Mouse (Mus musculus) layer of hippocampus, postnatal 25 days (tissue): ENCODE measurements at regions not wholly inside any gene's neighbourhood (a gene's known extent, or its start where the extent isn't known, plus 50 kb on each side); places are given as distances from the start of the nearest gene placed in this dataset.
A peak's percentile ranks its signal among the peaks of the same experiment; 100 is the strongest.

Experiments
- DNase-seq, 2 experiments: peaks; one replicate each; pipeline ENCODE4 v3.0.0; 2022; ENCODE audit warnings: mixed read lengths in 2 of 2, low spot score in 1 of 2; ENCODE audit errors: extremely low spot score in 1 of 2

DNA sequence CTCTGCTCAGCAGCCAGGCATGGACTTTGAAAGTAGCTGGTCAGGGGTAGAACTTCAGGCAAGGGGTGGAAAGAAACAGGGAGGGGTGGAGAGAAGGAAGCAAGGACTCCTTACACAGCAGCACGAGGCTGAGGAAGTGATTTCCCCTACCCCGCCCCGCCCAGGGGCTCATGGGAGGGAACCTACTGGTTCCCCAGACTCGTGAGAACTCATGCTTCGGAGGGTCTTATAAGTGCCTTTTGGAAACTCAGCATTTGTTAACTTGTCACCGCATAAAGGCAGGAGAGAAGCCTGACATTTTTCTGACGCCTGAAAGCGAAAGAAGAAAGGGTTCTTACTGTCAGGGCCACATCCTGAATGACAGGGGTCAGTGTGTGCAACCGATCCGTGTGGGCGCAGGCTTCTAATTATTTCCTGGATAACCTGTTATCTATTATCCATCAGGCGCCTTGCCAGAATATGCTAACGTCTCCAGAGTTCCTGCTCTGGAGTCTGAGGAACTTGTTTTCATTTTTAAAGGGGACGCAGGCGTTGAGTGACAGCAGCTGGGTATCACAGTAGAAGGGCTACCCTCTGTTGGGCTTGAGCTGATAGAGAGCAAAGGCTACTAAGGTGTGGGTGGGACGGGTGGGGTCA is 98.2 kb upstream of the Max start:
- DNase-seq, result no peak

DNA sequence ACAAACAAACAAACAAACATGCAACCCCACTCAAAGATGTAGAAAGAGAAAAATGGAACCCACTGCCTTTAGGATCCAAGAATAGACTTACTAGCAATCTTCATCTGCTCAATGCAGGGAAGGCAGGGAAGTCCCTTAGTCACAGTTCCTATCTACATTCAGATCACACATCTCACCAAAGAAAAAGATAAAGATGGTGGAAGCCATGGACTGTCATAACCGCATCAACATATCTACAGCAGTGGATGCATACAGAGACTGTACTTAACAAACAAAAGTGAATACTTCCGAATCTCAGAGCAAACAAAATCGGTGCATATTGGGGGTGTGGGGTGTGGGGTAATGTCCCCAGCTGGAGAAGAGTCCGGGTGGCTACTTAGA is 97.7 kb upstream of the Max start:
- no peak for DNase-seq

- DNase-seq, result no peak
Observed at GRCm38 (mm10) chr12:77058596-77059190, 96.7 kb upstream of the Max start.

DNA sequence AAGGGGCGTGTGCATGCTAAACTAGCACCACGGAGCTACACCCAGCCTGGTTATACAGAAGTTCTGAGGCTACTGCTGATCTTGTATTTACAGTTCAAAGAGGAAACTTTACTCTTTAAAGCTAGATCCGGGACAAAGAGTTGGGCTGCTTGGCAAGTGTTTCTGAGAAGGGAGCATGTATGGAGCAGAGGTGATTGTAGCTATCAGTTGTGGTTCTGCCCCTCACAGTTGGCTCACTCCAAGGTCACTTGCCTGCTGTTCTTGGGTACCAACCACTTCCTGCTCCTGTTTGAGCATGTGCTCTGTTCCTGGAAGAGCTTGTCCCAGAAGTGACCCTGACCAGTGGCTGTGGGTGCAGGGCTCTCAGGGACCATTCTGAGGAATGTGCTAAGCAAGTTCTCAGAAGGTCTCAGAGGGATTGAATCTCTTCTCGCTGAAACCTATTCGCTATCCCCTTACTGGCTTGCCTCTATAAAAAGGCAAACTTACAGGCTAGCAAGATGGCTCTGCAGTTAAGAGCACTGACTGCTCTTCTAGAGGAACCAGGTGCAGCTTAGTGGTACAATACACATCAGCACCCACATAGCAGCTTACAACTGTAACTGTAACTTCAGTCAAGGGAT is 94.9 kb upstream of the Max start:
- no peak for DNase-seq

DNA sequence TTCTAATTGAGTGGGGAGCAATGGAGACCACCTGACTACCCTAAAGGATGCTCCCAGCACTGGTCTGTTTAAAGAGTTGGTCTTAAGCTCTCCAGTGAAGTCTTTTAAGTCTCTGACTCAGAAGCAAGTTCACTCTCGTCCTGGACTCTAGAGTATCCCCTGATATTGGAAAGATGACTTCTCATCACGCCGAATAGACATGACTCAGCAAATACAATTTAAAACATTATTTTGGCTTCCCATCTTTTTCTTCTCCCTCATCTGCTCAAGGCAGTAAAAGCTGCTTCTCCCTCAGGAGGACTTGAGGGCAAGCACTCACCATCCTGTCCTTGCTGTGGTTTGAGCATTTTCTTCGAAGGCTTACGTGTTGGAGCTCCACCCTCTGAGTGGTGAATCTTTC is 92.7 kb upstream of the Max start:
- no peak for DNase-seq

- no peak for DNase-seq
Observed at GRCm38 (mm10) chr12:77054211-77054610, 92.2 kb upstream of the Max start.

DNA sequence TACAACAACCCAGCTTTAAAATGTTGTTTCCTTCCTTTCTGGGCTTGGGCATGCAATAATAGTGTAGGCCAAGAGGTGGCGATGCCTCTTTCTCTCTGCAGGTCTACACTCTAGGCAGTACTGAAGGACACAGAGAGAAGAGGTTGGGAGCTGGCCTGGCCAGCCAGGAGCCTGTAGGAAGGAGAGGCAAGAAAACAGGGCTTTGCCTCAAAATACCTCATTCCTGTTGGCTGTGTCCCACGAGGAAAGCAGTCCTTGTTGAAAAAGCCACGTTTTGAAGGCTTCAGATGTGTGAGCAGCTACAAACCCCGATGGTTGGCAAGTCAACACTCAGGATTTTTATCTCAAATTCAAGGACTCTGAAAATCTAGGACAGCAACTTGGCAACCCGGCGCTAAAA is 90.9 kb upstream of the Max start:
- peak; percentile 28 to 54 for DNase-seq

- DNase-seq, result no peak
Observed at GRCm38 (mm10) chr12:77048380-77048779, 86.4 kb upstream of the Max start.

DNA sequence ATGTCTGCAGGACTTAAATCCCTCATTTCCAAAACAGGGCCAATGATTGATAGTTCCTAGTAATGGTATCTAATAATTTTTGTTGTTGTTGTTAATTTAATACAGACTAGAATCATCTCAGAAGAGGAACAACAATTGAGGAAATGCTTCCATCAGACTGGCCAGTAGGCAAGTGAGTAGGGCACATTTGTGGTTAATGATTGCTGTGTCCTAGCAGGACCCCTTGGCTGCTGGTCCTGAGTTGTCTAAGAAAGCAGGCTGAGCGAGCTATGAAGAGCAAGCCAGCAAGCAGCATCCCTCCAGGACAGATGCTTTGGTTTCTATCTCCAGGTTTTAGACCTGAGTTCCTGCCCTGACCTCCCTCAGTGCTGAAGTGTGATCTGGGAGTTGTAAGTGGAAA is 85.3 kb upstream of the Max start:
- DNase-seq, result no peak

DNA sequence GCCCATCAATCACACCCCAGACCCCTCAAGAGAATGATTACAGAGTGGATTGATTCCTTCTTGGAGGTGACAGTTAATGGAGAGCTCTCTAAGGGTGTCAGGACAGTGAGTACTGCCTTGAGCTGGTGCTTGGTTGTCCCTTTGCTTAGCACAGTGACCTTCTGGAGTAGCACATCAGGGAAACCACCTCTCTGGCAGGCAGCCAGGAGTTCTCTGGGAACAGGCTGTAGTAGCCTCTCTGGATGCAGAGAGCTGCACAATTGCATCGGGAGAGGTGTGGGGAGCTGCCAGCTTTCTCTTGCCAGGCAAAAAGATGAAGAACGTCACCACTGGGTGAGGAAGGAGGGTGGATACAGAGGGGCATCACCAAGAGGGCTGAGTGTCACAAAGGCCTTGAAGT is 84.0 kb upstream of the Max start:
- DNase-seq, result no peak

- DNase-seq, result no peak
Observed at GRCm38 (mm10) chr12:77045356-77045755, 83.4 kb upstream of the Max start.

- DNase-seq, result no peak
Observed at GRCm38 (mm10) chr12:77042356-77042755, 80.4 kb upstream of the Max start.

GRCm38 (mm10) chr12:77041141-77041540 is 79.1 kb upstream of the Max start:
- no peak for DNase-seq

DNA sequence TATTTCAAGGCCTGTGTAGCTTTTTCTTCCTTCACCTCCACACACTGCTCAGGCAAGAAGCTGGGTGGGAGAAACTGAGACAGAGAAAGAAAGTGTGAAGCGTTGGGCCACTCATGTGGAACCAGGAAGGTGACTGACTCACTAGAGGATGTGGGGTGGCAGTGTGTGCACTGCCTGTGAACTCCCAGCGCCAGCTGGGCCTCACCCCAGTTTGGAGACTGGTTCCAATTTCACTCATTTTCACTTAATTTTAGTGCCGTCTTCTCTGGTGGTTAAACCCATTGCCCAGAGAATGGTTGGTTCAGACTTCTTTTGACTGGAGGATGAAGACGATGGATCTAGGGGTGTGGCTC is 77.9 kb upstream of the Max start:
- DNase-seq, result no peak

DNA sequence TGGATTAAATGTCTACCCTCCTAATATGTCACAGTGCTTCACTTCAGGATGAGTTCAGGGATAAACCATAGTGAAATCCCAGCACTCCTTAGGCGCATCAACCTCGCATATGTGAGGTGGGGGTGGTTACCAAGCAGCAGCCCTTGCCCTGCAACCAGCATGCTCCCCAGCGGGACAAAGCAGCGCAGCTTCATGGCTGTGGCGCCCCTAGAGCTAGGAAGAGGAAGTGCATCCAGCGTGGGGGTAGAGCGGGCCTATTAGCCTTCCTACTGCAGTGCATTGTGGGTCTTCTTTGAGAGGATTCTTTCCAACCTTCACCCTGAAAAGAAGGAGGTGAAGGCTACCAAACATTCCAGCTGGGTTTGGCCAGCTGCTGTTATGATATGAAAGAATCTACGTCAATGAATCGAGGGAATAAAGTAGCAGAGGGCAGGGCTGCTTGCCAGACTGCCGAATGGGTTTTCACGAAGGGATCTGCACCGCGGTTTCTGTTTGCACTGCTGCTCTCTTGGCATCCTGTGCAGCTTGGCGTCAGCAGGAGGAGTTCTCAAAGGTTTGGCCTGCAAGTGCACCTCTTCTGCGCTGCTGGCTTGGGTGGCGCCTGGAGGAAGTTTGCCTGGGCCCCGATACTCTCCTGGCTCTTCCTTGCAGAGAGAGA is 77.4 kb upstream of the Max start:
- DNase-seq, result no peak

- DNase-seq, result no peak
Observed at GRCm38 (mm10) chr12:77035676-77036075, 73.7 kb upstream of the Max start.

DNA sequence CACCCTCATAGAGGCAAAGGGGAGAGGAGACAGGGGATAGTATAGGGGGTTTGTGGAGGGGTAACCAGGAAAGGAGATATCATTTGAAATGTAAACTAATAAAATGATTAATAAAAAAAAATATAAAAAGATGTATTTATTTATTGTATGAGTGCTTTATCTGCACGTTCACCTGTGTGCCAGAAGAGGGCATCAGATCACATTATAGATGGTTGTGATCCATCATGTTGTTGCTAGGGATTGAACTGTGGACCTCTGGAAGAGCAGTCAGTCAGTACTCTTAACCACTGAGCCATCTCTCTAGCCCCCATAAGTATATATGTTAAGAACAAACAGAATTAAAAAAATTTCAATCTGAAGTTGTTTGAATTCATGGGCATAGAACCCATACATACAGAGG is 69.4 kb upstream of the Max start:
- DNase-seq, result no peak

- no peak for DNase-seq
Observed at GRCm38 (mm10) chr12:77025431-77025879, 63.5 kb upstream of the Max start.

GRCm38 (mm10) chr12:77022538-77022937 is 60.5 kb upstream of the Max start:
- no peak for DNase-seq

GRCm38 (mm10) chr12:77021881-77022280 is 59.9 kb upstream of the Max start:
- DNase-seq, result no peak

GRCm38 (mm10) chr12:77019708-77020511 is 57.9 kb upstream of the Max start:
- DNase-seq, result peak in 1 of 2 experiments; percentile 23
